Mouse (Mus musculus): Measurements from ENCODE around the gene Slc16a6.

DNA sequence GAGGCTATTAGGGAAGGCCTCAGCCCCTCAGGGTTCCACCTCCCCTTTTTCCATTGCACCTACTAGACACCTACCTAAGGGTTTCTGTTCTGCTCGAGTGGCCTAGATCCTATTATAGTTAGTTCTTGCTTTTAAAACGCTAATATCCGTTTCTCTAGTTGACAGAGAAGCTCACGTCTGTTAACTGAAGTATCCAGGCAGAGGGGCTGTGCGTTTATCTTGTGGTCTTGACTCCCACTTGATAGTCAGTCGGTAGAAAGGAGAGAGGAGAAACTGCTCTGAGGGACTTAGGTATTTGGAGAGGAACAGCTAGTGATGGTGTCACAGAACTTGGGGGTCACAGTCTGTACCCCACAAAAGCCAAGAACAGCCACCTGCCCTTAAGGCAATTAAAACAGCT is 3.3 kb upstream of the Slc16a6 start:
- TF ChIP-seq CTCF (IDR thresholded peaks at IDR 0.05; ENCODE audit: low read depth) (no peak), EP300 (IDR thresholded peaks at IDR 0.05; ENCODE audit: low read depth) (no peak)
